Mouse (Mus musculus): ENCODE results near the gene Gm9833.
"Not testable (repeated sequence)": the region's sequence is repeated elsewhere in the genome, so short reads cannot be mapped to it uniquely, and the experiment has no call there.

Gm9833 gene

DNA sequence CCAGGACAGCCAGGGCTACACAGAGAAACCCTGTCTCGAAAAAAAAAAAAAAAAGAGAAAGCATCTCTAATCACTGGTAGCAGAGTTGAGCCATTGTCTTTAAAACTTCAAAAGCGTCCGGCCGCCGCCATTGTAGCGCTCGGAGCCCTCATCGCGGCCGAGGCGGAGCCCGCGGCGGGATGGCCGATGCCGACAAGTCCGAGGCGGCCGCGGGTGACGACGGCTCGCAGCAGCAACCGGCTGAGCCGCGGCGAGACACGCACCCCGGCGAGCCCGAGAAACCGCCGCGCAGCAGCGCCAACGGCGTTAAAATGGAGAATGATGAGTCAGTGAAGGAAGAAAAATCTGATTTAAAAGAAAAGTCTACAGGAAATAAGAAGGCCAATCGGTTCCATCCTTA, at the start of gene Gm9833:
Gene Gm9833, plus strand, starts transcription at position 117 of the 400 bp plus-strand sequence.
- not testable (repeated sequence) for DNase-seq (ENCODE audit: low spot score)

GRCm38 (mm10) chr3:10070070-10070469, 17.8 kb upstream of the Gm9833 start:
- no peak for DNase-seq (ENCODE audit: low spot score)

- no peak for DNase-seq (ENCODE audit: low spot score)
Observed at GRCm38 (mm10) chr3:10075826-10076225, 12.1 kb upstream of the Gm9833 start.

GRCm38 (mm10) chr3:10077096-10077841, 10.6 kb upstream of the Gm9833 start:
- DNase-seq (ENCODE audit: low spot score) = no peak

- no peak for DNase-seq (ENCODE audit: low spot score)
Observed at GRCm38 (mm10) chr3:10078113-10078512, 9.8 kb upstream of the Gm9833 start.

- no peak for DNase-seq (ENCODE audit: low spot score)
Observed at GRCm38 (mm10) chr3:10081336-10081735, 6.6 kb upstream of the Gm9833 start.

GRCm38 (mm10) chr3:10081911-10082541, 5.9 kb upstream of the Gm9833 start:
- DNase-seq (ENCODE audit: low spot score) = no peak

DNA sequence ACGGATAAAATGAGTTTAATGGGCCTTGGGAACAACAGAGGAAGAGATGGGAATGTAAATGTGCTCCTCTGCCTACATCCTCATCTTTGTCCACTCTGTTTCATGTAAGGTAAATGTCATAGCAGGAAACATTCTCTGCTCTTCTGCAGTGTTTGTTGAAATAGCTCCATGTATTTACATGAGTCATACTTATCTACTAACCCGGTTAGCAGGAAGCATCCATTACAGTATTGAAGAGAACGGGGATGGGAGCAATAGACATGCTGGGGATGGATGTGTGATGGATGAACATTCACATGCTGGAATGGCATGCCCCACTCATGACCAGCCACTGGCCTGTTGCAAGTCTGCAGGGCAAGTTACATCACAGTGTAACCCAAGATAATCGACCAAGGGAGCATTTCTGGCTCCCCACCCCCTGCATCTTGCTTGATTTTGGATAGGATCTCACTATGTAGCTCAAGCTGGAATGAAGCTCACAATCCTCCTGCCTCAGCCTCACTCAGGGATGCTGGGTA, 5.3 kb upstream of the Gm9833 start:
- no peak for DNase-seq (ENCODE audit: low spot score)

DNA sequence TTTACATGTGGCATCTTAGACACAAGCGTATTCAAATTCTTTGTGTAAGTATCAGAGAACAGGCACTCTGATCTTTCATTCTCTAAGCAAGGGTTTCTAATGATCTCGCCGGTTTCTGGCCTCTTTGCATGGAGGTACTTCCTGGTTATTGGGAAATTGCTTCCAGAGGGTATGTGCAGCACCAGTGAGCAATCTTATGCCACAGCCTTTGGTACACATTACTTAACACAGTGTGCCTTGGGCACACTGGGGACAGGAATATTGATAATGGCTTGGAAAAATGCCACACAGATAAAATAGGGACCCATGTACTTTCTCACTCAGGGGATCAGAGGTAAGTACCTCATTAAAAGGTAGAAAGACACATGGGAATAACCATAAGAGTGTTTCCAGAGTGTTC, 3.8 kb upstream of the Gm9833 start:
- no peak for DNase-seq (ENCODE audit: low spot score)

- no peak for DNase-seq (ENCODE audit: low spot score)
Observed at GRCm38 (mm10) chr3:10085396-10086119, 2.4 kb upstream of the Gm9833 start.

DNA sequence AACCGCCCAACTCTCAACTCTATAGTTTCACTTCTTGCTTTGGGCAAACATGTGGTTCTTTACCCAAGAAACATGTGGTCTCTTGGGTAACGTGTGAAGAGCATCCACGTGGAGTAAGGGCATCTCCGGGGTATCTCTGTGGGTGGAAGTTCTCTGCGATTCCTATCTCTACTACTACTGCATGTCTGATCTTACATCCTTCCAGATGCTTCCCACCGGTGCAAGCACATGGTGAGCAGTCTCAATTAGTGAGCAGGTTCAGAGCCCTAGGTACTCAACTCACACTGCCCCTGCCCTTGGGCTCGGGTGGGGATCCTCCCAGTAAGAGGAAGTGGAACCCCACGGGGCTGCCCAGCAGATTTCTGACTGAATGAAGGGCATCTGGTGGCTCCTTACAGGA, 399 bp upstream of the Gm9833 start:
- no peak for DNase-seq (ENCODE audit: low spot score)

GRCm38 (mm10) chr3:10091616-10092140, 3.8 kb downstream of the Gm9833 start:
- DNase-seq (ENCODE audit: low spot score) = no peak

- DNase-seq (ENCODE audit: low spot score) = no peak
Observed at GRCm38 (mm10) chr3:10092499-10092898, 4.6 kb downstream of the Gm9833 start.

DNA sequence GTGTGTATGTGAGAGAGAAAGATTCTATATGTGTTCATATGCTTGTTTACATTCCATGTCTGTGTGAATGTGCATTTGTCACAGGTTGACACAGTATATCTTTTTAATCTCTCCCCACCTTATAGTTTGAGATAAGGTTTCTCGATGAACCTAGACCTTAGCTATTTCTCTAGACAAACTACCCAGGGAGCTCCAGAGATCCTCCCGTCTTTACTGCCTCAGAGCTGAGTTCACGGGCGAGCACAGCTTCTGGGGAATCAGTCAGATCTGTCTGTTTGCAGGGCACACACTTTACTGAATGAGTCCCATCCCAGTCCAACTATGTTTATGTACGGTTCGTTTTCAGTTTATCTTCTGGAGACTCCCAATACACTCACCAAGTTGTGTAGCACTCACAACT, 5.0 kb downstream of the Gm9833 start:
- no peak for DNase-seq (ENCODE audit: low spot score)

DNA sequence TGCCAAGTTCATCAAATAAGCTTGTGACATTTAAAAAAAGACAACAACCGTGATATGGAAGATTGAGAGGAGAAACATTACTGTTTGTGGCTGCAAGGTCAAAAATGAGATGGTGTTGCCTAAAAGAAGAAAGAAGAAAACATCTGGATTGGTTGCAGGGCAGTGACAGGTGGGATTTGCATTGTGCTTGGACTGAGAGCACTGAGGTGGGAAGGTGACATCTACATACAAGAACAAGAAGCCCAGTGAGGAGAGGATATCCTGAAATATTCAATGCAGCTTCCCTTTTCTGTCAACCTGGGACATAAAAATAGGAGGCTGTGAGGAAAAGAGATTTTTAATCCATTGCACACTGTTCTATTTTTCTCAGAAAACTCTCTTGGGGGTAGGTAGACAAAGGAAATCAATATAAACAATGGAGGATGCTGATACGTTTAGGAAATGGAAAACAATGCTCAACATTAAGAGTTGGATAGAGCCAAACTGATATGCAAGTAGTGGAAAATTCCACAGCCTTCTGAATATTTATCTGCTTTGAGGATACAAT, 7.2 kb downstream of the Gm9833 start:
- DNase-seq (ENCODE audit: low spot score) = no peak

GRCm38 (mm10) chr3:10099756-10100155, 11.8 kb downstream of the Gm9833 start:
- no peak for DNase-seq (ENCODE audit: low spot score)

GRCm38 (mm10) chr3:10111570-10111969, 23.7 kb downstream of the Gm9833 start:
- no peak for DNase-seq (ENCODE audit: low spot score)

DNA sequence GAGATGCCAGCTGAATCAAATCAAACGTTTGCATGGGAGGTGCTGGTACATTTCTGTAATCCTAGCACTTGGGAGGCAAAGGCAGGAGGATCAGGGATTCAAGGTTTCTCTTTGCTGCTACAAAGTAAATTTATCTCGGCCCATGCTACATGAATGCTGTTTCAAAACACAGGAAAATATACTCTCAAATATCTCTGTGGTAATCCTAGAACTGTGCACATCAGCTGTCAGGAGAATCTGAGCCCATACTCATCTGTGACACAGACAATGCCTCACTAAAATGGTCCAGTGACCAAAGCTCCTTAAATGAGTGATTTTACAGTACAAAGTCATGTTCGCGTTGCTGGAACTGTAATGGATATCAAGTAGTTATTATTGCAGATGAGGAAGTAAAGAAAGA, 24.3 kb downstream of the Gm9833 start:
- DNase-seq (ENCODE audit: low spot score) = no peak

DNA sequence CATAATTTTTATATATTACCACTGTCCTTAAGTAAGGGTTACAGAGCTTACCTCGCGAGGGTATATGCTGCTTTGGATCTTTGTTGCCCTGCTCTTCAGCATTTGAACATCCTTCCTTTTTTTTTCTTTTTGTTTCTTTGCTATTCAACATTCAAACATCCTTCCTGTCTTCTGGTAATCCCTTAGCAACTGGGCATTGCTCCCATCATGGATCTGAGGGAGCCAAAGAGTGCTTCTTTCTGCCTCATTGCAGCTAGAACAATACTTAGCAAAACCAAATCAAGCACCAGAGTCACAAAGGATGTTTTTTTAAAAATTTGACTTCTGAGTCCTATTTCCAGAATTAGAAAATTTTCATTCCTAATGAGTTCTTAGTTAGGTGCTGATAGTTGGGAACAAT, 24.8 kb downstream of the Gm9833 start:
- DNase-seq (ENCODE audit: low spot score) = no peak

DNA sequence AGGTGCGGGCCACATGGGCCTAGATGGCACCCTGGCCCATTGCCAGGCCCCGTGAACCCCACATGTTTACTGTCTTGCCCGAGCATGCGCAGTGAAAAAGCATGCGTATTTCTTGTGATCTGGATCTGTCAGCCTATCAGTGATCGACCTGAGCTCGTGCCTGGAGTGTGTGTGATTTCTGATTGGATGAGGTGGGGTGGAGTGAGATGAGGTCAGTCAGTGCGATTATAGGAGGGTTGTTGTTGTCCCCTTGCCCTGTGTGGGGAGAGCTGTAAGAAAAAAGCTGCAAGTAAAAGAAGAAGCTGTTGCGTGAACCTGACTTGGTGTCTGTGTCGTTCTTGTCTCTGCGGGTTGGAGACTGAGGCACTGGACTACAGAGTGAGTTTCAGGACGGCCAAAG, 28.6 kb downstream of the Gm9833 start:
- no peak for DNase-seq (ENCODE audit: low spot score)

GRCm38 (mm10) chr3:10121232-10121631, 33.3 kb downstream of the Gm9833 start:
- DNase-seq (ENCODE audit: low spot score) = no peak
